Mouse (Mus musculus): ENCODE results near the gene Pdzd8. TPM values are rescaled to one million over a fixed set of nuclear protein-coding genes. Genes with fewer than 3 reads are reported as not detected.

The Pdzd8 gene
- polyA plus RNA-seq, 1 experiment from 2014 or later, result 10.5 TPM

DNA sequence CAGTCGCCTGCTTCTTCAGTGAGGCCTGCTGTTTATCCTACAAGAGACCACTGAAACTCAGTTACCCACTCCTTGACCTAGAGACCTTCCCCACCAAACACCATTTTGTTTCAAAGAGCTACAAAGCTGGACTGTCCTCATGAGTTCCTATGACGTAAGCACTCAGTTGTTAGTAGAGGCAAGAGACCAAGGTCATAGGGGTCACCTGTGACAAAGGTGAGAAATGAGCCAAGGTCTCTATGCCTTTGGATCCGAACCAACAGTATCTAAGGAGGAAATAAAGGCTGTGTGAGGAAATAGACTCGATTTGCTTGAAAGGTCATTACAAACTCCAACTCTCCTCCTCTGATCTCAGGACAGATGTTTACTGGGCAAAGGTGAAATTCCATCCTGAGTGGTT, 25.4 kb upstream of the Pdzd8 start:
- Histone ChIP-seq H3K9me3 (no peaks in the 10 kb centered on the region), H3K4me1 (replicated peaks) (no peaks in the 10 kb centered on the region), H3K27ac (replicated peaks) (no peak overlapping the region), H3K4me3 (no peak overlapping the region), H3K36me3 (no peaks in the 10 kb centered on the region), H3K4me2 (no peak overlapping the region), H3K9ac (no peak overlapping the region), H3K27me3 (no peaks in the 10 kb centered on the region)
- WGBS, result 81% methylated on average over 4 of the region's 4 CpGs
- no peak for ATAC-seq (ENCODE audit: low FRiP score, low read depth)

DNA sequence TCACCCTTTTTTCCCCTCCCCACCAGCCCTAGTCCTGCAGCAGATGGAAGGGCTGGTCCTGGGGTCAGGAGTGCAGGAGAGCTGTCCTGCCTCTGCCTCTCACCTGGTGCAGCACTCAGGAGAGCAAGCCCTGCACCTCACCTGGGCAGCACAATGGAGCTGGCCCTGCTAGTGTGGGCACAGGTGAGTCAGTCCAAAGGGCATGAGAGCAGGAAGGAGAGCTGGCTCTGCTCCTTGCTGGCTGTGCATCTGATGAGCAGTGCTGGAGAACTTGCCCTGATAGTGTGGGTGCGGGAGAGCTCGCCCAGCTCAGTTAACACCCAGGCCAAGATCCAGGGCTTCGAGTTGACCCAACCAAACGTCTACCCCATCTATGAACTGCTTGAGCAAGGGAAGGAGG, 22.3 kb upstream of the Pdzd8 start:
- ATAC-seq (ENCODE audit: low FRiP score, low read depth), result no peak
- Histone ChIP-seq H3K4me3 (no peak overlapping the region), H3K9ac (no peak overlapping the region), H3K27ac (replicated peaks) (no peak overlapping the region), H3K36me3 (no peaks in the 10 kb centered on the region), H3K4me2 (no peak overlapping the region), H3K27me3 (no peaks in the 10 kb centered on the region), H3K4me1 (replicated peaks) (no peaks in the 10 kb centered on the region), H3K9me3 (no peaks in the 10 kb centered on the region)
- 84% methylated on average over 4 of the region's 4 CpGs for WGBS

DNA sequence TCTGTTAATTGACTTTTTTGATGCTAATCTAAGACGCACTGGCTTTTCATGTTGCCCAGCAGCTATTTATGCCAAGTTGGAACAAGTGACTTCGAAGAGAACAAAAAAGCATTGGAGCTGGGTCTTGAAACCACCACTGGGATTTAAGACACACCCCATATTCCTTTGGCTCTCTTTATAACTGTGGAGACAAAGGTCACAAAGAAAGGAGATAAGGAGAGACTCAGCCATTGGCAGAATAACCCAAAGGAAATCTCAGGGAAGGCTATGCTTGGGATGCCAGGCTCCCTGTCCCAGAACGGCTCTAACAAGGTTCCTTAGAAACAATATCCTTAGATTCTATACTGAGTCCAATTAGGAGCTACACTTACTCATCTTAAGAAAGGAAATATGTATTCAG, 21.1 kb upstream of the Pdzd8 start:
- no peaks in the 10 kb centered on the region for H3K36me3 ChIP-seq
- no peak overlapping the region for H3K27ac ChIP-seq (replicated peaks)
- ATAC-seq (ENCODE audit: low FRiP score, low read depth), result no peak
- no peak overlapping the region for H3K4me2 ChIP-seq
- 59% methylated on average over 3 of the region's 3 CpGs for WGBS
- H3K27me3 ChIP-seq, result no peaks in the 10 kb centered on the region
- H3K4me1 ChIP-seq (replicated peaks), result no peaks in the 10 kb centered on the region
- H3K4me3 ChIP-seq, result no peak overlapping the region
- no peaks in the 10 kb centered on the region for H3K9me3 ChIP-seq
- no peak overlapping the region for H3K9ac ChIP-seq

DNA sequence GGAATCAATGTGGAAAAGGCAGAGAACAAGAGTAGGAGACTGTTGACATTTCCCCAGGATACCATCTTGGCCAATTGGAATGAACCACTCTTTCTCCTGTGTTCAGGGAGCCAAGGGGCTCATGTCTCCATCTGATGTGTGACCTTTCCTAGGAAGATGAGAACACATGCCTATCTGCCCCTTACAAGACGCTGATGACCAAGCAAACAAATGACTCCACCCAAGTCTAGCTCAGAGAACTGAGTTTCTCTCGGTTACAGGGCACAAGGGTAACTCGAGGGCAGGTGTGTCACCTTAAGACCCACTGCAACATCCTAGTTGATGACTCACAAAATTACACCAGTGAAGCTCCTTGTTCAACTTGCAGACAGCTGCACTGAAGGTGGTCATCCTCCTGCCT, 18.1 kb upstream of the Pdzd8 start:
- Histone ChIP-seq H3K27me3 (no peaks in the 10 kb centered on the region), H3K9me3 (no peaks in the 10 kb centered on the region), H3K4me1 (replicated peaks) (no peaks in the 10 kb centered on the region), H3K36me3 (no peaks in the 10 kb centered on the region), H3K4me2 (no peak overlapping the region), H3K4me3 (no peak overlapping the region), H3K27ac (replicated peaks) (no peak overlapping the region), H3K9ac (no peak overlapping the region)
- ATAC-seq (ENCODE audit: low FRiP score, low read depth), result no peak
- 94% methylated on average over 3 of the region's 3 CpGs for WGBS

DNA sequence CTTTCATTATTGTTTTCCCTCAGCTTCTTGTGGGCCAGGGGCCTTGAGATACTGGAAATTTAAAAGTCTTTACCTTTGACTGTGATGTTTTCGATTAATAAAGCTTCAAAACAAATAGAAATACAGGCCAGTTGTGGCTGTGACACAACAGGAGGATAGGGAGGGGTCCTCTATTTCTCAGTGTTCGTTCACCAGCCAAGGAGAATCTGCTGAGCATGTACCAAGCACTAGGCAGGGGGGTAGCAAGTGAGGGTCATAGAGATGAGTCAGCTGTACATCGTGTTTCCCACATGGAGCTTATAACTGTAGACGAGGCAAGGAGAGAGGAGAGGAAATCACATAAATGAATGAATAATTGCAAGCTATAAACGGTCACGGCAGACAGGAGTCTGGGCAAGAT, 17.1 kb upstream of the Pdzd8 start:
- no peak overlapping the region for H3K27ac ChIP-seq (replicated peaks)
- ATAC-seq (ENCODE audit: low FRiP score, low read depth), result no peak
- WGBS, result 84% methylated on average over 6 of the region's 6 CpGs
- no peak overlapping the region for H3K4me3 ChIP-seq
- no peaks in the 10 kb centered on the region for H3K9me3 ChIP-seq
- no peak overlapping the region for H3K4me2 ChIP-seq
- no peaks in the 10 kb centered on the region for H3K27me3 ChIP-seq
- H3K9ac ChIP-seq, result no peak overlapping the region
- H3K36me3 ChIP-seq, result no peaks in the 10 kb centered on the region
- H3K4me1 ChIP-seq (replicated peaks), result no peaks in the 10 kb centered on the region

DNA sequence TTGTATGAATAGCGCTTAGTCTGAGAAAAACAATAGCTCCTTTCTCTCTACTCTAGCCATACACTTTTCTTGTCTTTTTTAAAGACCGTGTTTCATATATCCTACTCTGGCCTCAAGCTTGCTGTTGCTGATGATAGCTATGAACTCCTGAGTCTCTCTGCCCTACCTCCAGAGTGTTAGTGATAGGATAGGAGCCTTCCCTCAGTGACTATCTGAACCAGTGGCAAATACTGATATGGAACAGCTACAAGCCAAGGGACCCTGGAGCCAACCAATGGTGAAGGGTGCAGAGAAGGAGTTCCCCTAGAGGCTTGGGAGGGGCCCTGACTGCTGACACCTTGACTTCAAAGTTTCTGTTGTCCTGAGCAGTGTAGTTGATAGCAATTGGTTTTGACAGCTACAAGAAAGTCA, 14.9 kb upstream of the Pdzd8 start:
- H3K4me2 ChIP-seq, result no peak overlapping the region
- H3K36me3 ChIP-seq, result no peaks in the 10 kb centered on the region
- H3K9me3 ChIP-seq, result no peaks in the 10 kb centered on the region
- no peaks in the 10 kb centered on the region for H3K27me3 ChIP-seq
- no peak overlapping the region for H3K27ac ChIP-seq (replicated peaks)
- no peak for ATAC-seq (ENCODE audit: low FRiP score, low read depth)
- no peak overlapping the region for H3K9ac ChIP-seq
- no peaks in the 10 kb centered on the region for H3K4me1 ChIP-seq (replicated peaks)
- H3K4me3 ChIP-seq, result no peak overlapping the region
- 45% methylated on average over 2 of the region's 2 CpGs for WGBS

DNA sequence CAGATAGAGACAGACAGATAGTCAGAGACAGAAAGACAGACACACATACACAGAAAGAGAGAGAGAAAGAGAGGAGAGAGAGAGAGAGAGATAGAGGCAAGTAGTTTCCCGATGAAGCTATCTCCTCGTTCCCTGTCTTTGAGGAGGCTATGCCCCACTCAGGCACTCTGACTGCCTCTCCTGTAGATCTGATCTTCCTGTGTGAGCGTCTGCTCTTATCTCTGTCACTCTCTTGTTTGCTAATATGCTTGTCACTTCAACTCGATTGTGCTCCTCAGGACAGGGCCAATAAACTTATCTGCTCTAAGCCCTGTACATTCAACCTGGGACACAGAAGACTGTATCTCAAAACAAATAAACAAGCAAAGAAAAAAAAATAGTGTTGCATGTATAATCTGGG, 13.6 kb upstream of the Pdzd8 start:
- Histone ChIP-seq H3K9ac (no peak overlapping the region), H3K9me3 (no peaks in the 10 kb centered on the region), H3K4me1 (replicated peaks) (no peaks in the 10 kb centered on the region), H3K4me2 (no peak overlapping the region), H3K4me3 (no peak overlapping the region), H3K27ac (replicated peaks) (no peak overlapping the region), H3K27me3 (no peaks in the 10 kb centered on the region), H3K36me3 (no peaks in the 10 kb centered on the region)
- no peak for ATAC-seq (ENCODE audit: low FRiP score, low read depth)
- WGBS, result 81% methylated on average over 4 of the region's 4 CpGs

DNA sequence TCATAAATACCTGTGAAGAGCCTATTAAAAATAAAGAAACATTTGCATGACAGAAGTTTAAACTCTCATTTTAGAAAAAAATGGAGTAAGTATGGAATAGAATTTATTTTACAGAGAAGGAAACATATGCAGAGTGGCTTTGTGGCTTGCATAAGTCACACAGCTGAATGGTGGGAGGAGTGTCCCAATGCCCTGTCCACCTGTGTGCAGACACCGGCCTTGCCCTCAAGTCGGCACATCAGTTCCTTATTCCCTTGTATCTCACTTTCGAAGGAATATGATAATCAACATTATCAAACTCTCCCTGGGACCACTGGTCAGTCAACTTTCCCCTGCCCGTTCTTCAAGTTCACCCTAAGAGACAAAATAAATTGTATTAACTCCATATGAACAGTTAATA, 12.3 kb upstream of the Pdzd8 start:
- ATAC-seq (ENCODE audit: low FRiP score, low read depth), result no peak

DNA sequence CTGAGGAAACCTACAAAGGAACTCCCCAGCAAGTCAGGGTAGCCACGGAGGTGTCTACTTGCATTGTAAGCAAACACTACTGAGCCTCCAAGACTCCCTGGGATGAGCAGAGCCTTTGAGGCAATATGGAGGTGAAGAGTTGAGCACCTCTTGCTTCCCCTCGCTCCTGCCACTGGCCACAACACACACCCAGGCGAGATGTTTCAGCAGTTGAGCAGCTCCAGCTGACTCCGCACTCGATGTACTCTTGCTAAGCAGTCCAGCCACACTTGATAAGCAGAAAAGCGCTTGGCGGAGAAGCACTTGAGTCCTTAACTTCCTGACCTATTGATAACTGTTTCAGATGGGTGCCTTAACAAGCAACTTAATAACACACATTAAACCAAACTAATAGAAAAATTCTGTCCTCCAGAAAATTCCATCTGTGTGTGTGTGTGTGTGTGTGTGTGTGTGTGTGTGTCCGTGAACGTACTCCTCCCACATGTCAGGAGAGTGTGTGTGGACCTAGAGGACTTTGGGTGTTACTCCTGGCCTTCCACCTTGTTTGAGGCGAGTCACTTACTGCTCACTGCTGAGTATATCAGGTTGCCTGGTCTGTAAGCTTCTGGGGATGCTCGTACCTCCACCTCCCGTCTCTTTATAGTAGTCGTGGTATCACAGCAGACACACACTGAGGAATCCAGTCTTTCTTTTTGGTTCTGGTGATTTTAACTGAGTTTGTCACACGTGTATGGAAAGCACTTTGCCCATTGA, 11.4 kb upstream of the Pdzd8 start:
- WGBS, result 87% methylated on average over 14 of the region's 14 CpGs
- no peaks in the 10 kb centered on the region for H3K27me3 ChIP-seq

More for the DNA sequence above, 12.3 kb upstream of the Pdzd8 start:
- Histone ChIP-seq H3K9ac (no peak overlapping the region), H3K27ac (replicated peaks) (no peak overlapping the region), H3K27me3 (no peaks in the 10 kb centered on the region), H3K9me3 (no peaks in the 10 kb centered on the region), H3K36me3 (no peaks in the 10 kb centered on the region), H3K4me2 (no peak overlapping the region), H3K4me3 (no peak overlapping the region), H3K4me1 (replicated peaks) (no peaks in the 10 kb centered on the region)
- WGBS, result 91% methylated on average over 4 of the region's 4 CpGs

DNA sequence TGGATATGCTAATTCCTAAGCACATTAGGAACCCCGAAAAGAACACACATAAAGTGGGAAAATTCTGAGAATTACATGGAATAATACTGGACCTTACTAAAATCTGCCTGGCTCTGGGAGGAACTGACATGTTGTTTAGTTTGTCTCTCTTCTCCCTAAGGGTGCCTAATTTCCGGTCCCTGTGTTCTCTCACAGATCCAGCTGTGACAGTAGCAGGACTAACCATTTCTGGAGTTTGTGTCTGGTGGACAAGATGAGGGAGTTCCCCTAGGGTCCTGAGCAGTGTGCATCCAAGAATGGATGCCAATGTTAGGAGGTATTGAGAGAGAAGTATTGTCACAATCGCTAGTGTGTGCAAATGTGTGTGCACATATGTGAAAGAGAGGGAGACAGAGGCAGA, 10.8 kb upstream of the Pdzd8 start:
- no peaks in the 10 kb centered on the region for H3K36me3 ChIP-seq
- H3K27me3 ChIP-seq, result no peaks in the 10 kb centered on the region
- no peaks in the 10 kb centered on the region for H3K4me1 ChIP-seq (replicated peaks)
- H3K4me3 ChIP-seq, result no peak overlapping the region
- no peak for ATAC-seq (ENCODE audit: low FRiP score, low read depth)
- WGBS, result 89% methylated on average over 3 of the region's 3 CpGs
- H3K9ac ChIP-seq, result no peak overlapping the region
- no peak overlapping the region for H3K27ac ChIP-seq (replicated peaks)
- no peaks in the 10 kb centered on the region for H3K9me3 ChIP-seq
- no peak overlapping the region for H3K4me2 ChIP-seq

More for the DNA sequence above, 11.4 kb upstream of the Pdzd8 start:
- no peak overlapping the region for H3K4me2 ChIP-seq
- no peak for ATAC-seq (ENCODE audit: low FRiP score, low read depth)
- no peak overlapping the region for H3K9ac ChIP-seq
- H3K9me3 ChIP-seq, result no peaks in the 10 kb centered on the region
- no peak overlapping the region for H3K27ac ChIP-seq (replicated peaks)
- H3K36me3 ChIP-seq, result no peaks in the 10 kb centered on the region
- H3K4me3 ChIP-seq, result no peak overlapping the region
- no peaks in the 10 kb centered on the region for H3K4me1 ChIP-seq (replicated peaks)

DNA sequence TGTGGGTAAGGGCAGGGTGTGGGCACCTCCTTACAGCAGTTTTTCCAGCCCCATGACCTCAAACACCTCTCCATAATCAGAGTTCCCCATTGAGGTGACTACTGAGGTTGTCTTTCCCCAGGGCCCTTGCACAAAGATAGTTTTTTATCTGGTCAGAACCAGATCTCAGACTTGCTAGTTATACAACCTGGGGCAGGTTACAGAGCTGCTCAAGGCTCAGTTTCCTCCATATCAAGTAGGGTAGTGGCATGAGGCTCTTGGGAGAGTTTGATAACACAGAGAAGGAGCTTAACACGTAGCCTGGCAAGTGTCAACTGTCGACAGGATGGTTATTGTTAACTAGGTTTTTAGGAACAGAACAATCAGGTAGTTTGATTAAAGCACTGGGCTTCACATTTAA, 9.3 kb upstream of the Pdzd8 start:
- no peak for ATAC-seq (ENCODE audit: low FRiP score, low read depth)
- 77% methylated on average over 2 of the region's 2 CpGs for WGBS
- no peak overlapping the region for H3K27ac ChIP-seq (replicated peaks)
- H3K36me3 ChIP-seq, result no peaks in the 10 kb centered on the region
- no peak overlapping the region for H3K4me3 ChIP-seq
- H3K27me3 ChIP-seq, result no peaks in the 10 kb centered on the region
- no peaks in the 10 kb centered on the region for H3K9me3 ChIP-seq
- no peaks in the 10 kb centered on the region for H3K4me1 ChIP-seq (replicated peaks)
- no peak overlapping the region for H3K9ac ChIP-seq
- H3K4me2 ChIP-seq, result no peak overlapping the region

DNA sequence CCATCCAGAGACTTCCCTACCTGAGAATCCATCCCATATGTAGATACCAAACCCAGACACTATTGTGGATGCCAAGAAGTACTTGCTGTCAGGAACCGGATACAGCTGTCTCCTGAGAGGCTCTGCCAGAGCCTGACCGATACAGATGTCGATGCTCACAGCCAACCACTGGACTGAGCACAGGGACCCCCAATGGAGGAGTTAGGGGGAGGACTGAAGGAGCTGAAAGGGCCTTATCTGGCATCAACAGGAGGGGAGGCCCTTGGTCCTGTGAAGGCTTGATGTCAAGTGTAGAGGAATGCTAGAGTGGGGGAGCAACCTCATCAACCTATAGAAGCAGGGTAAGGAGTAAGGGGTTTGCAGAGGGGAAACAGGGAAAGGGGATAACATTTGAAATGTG, 7.2 kb upstream of the Pdzd8 start:
- Histone ChIP-seq H3K27ac (replicated peaks) (no peak overlapping the region), H3K4me3 (no peak overlapping the region), H3K4me2 (no peak overlapping the region), H3K36me3 (no peaks in the 10 kb centered on the region), H3K27me3 (no peaks in the 10 kb centered on the region), H3K9me3 (no peaks in the 10 kb centered on the region), H3K4me1 (replicated peaks) (no peaks in the 10 kb centered on the region), H3K9ac (no peak overlapping the region)
- WGBS, result 84% methylated on average over 3 of the region's 3 CpGs
- no peak for ATAC-seq (ENCODE audit: low FRiP score, low read depth)

Data from hindbrain, embryonic 15.5 days (tissue).